Mouse (Mus musculus) urinary bladder, postnatal 25 days (tissue): ENCODE data around the gene Sod2.
"Not testable (repeated sequence)": the region's sequence is repeated elsewhere in the genome, so short reads cannot be mapped to it uniquely, and the experiment has no call there.

ENCODE experiments used
- DNase-seq: peaks from one replicate; pipeline ENCODE4 v3.0.0; 2022; ENCODE audit warnings: low spot score

Gene Sod2

DNA sequence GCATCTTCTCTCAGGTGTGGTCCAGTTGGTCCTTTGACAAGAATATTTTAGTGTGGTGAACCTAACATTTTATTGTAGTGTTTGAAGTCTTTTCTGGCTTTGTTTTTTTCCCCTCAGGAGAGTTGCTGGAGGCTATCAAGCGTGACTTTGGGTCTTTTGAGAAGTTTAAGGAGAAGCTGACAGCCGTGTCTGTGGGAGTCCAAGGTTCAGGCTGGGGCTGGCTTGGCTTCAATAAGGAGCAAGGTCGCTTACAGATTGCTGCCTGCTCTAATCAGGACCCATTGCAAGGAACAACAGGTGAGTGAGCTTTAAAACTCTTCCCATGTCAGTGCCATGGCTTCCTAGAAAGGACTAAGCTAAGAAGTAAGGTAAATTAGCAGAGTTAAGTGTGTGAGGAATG, 6.7 kb downstream of the Sod2 start:
- no peak for DNase-seq

DNA sequence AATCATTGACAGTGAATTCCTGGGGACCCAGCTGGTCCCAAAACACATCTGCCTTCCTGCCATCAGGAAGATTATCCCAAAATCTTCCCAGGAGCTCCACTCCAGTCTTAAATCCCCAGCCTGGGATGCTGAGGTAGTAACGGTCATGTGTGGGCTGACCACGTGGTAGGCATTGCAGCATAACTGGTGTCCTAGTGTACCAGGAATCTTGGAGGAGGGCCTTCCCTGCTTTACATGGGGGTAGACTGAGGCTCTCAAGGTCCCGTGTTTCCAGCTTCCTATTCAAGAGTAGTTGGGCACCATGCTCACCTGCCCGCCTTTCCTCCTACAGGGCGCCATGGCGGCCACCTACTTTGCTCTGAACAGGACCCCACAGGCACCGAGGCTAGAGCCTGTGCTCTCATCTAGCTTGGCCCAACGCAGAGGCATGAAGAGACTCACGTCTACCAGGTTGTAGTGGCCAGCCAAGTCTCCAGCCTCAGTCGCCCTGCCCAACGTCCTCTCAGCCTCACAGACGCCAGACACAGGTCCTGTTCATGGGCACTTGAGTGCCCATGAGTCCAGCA, 30.1 kb downstream of the Sod2 start:
- not testable (repeated sequence) for DNase-seq

DNA sequence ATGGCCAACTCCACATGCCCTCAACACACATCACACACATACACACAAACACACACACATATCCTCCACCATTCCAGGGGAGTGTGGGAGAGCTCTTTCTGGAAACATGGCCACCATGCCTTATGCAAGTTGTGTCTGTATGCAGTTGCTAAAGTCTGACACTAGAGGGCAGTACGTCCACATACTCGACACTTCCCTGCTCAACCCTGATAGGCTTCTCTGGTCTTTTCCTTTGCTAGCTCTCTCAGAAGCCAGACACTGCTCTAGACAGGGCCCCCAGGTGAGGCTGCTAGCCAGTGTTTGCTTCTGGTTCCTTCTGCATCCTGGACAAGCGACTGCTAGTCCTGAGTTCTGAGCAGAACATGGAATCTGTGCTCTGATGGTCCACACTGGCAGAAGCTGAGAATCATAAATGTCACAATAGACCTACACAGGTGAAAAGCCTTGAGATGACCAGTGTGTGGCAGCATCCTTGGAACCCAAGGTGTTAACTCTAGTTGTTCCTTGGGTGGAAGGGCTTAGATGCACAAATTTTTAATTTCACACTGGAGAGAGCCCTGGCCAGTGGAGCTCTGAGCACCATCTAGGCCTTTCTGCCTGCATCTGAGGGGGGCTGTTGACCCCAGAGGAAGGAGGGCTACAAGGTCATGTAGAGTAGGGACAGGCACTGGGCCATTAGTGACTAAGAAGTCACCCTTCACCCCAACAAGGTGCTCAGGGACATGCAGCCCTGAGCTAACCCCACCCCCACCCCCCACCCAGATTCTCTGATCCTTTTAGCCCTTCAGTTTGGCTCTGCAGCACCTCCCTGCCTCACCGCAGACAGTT, 37.4 kb downstream of the Sod2 start:
- not testable (repeated sequence) for DNase-seq

DNA sequence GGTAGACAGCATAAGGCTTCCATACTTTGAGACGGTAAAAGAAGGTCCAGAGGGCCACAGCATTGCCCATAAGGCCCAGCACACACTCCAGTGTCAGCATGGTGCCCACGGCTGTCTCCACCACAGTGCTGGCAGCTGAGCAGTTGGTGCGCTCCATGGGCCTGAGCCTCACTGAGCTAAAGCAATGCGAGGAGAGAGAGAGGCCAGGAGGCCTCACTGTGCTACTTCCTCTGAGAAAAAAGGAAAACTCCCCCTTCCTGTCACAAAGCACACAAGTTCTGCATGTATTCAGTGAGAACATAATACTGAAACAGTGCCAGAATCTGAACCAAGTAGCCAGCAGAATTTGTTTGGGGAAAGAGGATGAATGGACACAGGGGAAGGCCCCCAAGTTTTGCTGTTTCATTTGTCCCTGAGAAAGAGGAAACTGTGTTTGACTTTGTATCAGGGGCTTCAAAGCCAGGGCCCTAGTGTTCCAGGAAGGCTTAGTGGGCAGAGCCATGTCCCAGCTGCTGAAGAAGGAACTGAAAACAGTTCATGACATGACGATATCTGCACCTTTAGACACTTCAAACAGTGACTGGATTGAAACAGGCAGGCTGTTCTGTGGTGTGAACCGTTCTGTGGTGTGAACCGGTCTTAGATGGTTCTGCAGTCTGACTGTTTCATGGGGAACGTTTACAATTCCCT, 45.6 kb downstream of the Sod2 start, which contains the start of gene Gpr31b:
TSS of gene Gpr31b (minus strand) at position 173 of the 690 bp plus-strand sequence.
- DNase-seq = not testable (repeated sequence)

DNA sequence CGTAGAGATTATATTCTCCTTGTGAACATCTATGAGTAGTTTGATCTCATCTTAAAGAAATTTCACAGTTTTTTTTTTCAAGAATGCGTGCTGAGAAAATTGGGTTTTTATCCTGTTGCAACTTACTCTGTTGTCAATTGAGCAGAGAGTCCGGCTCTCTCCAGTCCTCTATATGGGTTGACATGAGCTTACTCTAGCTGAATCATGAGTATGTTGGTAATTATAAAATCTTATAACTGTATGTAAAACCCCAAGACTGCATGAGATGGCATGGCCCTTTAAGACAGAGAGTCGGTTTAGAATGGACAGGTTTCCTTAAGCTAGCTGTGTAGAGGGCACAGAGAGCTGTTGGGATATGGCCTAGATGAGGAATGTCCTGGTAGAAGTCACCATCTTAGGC, 54.2 kb downstream of the Sod2 start, which contains the start of gene Tcp10b:
TSS of gene Tcp10b (plus strand) at position 301 of the 400 bp plus-strand sequence.
- not testable (repeated sequence) for DNase-seq

DNA sequence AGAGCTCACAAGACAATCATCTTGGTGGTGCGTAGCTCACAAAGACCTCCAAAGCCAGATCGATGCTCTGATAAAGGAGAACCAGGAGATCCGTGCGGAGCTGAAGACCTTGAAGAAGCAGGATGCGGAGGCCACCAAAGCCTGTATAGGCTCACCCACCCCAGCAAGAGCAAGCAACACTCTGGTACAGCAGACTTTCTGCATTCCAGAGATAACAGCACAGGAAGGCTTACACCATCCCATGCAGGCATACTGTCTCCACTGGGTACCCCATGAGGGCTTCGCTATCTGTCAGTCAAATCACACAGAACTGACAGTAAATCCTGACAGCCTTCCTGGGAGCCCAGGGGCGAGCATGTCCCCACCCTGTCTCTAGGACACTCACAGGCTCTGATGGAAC, 56.2 kb downstream of the Sod2 start:
- not testable (repeated sequence) for DNase-seq

DNA sequence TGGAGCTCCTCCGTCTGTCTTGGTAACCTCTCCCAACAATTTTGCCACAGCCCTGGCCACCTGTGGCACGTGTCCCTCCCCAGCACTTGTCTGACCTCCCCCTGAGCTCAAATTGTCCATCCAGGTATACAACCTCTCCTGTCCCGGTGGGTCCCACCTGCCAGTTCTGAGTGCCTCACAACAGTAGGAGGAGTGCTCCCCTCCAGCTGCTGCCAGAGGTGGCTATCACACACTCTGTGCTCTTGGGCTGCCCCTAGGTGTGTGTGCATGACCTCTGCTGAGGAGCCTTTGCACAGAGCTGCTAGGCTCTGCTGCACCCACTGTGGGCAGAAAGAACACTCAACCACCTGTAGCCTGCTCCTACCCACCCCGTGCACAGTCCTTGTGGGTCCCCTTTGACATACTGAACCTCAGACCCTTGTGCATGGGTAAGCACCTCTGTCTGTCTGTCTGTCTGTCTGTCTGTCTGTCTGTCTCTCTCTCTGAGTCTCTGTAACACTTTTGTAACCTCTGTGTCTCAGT, 61.3 kb downstream of the Sod2 start:
- DNase-seq = not testable (repeated sequence)

DNA sequence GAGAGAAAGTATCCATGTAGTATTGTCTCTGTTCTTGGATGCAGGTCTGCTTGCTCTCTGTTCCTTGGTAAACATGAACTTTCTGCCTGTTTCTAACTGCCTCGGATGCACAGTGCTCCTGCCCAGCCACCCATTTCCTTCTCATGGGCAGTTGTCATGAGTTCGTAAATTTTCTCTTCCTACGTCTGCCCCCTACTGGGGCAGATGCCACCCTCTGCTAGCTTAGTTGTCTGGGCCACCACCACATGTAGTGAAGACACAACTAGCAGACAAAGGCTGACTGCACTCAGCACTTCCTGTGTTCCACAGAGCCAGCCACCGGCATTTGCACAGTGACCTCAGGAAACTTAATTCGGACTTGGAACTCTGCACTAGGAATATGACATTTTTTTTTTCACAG, 62.6 kb downstream of the Sod2 start:
- DNase-seq = not testable (repeated sequence)
